Mouse (Mus musculus): Measurements from ENCODE around the gene 1810049J17Rik. TPM values are rescaled to one million over a fixed set of nuclear protein-coding genes. Genes with fewer than 3 reads are reported as not detected.
"Not testable (repeated sequence)": the region's sequence is repeated elsewhere in the genome, so short reads cannot be mapped to it uniquely, and the experiment has no call there.

1810049J17Rik gene
- 0.67 TPM in 1 of 2 replicates, not detected in the other for polyA plus RNA-seq (2015; fragmentation: Nextera tagmentation; extraction: Ambion mirVana)

GRCm38 (mm10) chr15:12321788-12322621, at the start of gene 1810049J17Rik:
1810049J17Rik (minus strand) TSS chr15:12321899.
- WGBS, result under 1% methylated on average over 63 of the region's 70 CpGs
- H3K27me3 ChIP-seq, result peaks cover 16% of the 10 kb centered on the region
- peak within 1 kb of the TSS; percentile 74 for H3K4me2 ChIP-seq (replicated peaks)
- H3K9ac ChIP-seq (replicated peaks), result peak within 1 kb of the TSS; percentile 95
- peak; percentile 53 for ATAC-seq
- H3K4me1 ChIP-seq (replicated peaks), result peaks cover 42% of the 10 kb centered on the region
- no peaks in the 10 kb centered on the region for H3K36me3 ChIP-seq
- H3K4me3 ChIP-seq (replicated peaks), result peak within 1 kb of the TSS; percentile 89
- peak within 1 kb of the TSS; percentile 89 for H3K27ac ChIP-seq
- H3K9me3 ChIP-seq, result no peaks in the 10 kb centered on the region

GRCm38 (mm10) chr15:12371183-12371582, 49.5 kb upstream of the 1810049J17Rik start:
- Histone ChIP-seq H3K4me2 (replicated peaks) (no peak overlapping the region), H3K27me3 (peaks cover 4% of the 10 kb centered on the region; the same call in 1 of the 2 replicates), H3K9ac (replicated peaks) (no peak overlapping the region), H3K36me3 (peaks cover 4% of the 10 kb centered on the region; the same call in 1 of the 2 replicates), H3K4me3 (replicated peaks) (no peak overlapping the region), H3K27ac (0 out of 2 replicates have a peak overlapping the region, but pooled peaks have one; percentile 48), H3K4me1 (replicated peaks) (peaks cover 40% of the 10 kb centered on the region), H3K9me3 (no peaks in the 10 kb centered on the region)
- ATAC-seq, result peak; percentile 64
- WGBS, result 7% methylated on average over 8 of the region's 8 CpGs

GRCm38 (mm10) chr15:12370096-12370495, 48.4 kb upstream of the 1810049J17Rik start:
- Histone ChIP-seq H3K4me1 (replicated peaks) (peaks cover 40% of the 10 kb centered on the region), H3K36me3 (peaks cover 4% of the 10 kb centered on the region; the same call in 1 of the 2 replicates), H3K27me3 (peaks cover 3% of the 10 kb centered on the region; the same call in 1 of the 2 replicates), H3K4me3 (replicated peaks) (no peak overlapping the region), H3K27ac (no peak overlapping the region), H3K9ac (replicated peaks) (no peak overlapping the region), H3K9me3 (no peaks in the 10 kb centered on the region), H3K4me2 (replicated peaks) (no peak overlapping the region)
- no peak for ATAC-seq
- 94% methylated on average over 3 of the region's 3 CpGs for whole genome bisulfite sequencing

GRCm38 (mm10) chr15:12368850-12369249, 47.2 kb upstream of the 1810049J17Rik start:
- H3K4me3 ChIP-seq (replicated peaks), result no peak overlapping the region
- H3K4me1 ChIP-seq (replicated peaks), result peaks cover 39% of the 10 kb centered on the region
- ATAC-seq, result no peak
- no peak overlapping the region for H3K9ac ChIP-seq (replicated peaks)
- no peaks in the 10 kb centered on the region for H3K36me3 ChIP-seq
- WGBS, result 89% methylated on average over 4 of the region's 4 CpGs
- no peaks in the 10 kb centered on the region for H3K9me3 ChIP-seq
- H3K27me3 ChIP-seq, result no peaks in the 10 kb centered on the region
- H3K27ac ChIP-seq, result no peak overlapping the region
- no peak overlapping the region for H3K4me2 ChIP-seq (replicated peaks)

GRCm38 (mm10) chr15:12368357-12368756, 46.7 kb upstream of the 1810049J17Rik start:
- Histone ChIP-seq H3K4me1 (replicated peaks) (peaks cover 37% of the 10 kb centered on the region), H3K4me2 (replicated peaks) (no peak overlapping the region), H3K27me3 (no peaks in the 10 kb centered on the region), H3K4me3 (replicated peaks) (no peak overlapping the region), H3K9me3 (no peaks in the 10 kb centered on the region), H3K36me3 (no peaks in the 10 kb centered on the region), H3K9ac (replicated peaks) (no peak overlapping the region), H3K27ac (no peak overlapping the region)
- WGBS, result 78% methylated on average over 11 of the region's 11 CpGs
- no peak for ATAC-seq

GRCm38 (mm10) chr15:12367306-12368080, 45.8 kb upstream of the 1810049J17Rik start:
- Histone ChIP-seq H3K27me3 (no peaks in the 10 kb centered on the region), H3K36me3 (no peaks in the 10 kb centered on the region), H3K4me1 (replicated peaks) (peaks cover 37% of the 10 kb centered on the region), H3K27ac (no peak overlapping the region), H3K4me3 (replicated peaks) (no peak overlapping the region), H3K9ac (replicated peaks) (no peak overlapping the region), H3K4me2 (replicated peaks) (no peak overlapping the region), H3K9me3 (no peaks in the 10 kb centered on the region)
- no peak for ATAC-seq
- WGBS, result 57% methylated on average over 13 of the region's 13 CpGs

GRCm38 (mm10) chr15:12366580-12367305, 45.0 kb upstream of the 1810049J17Rik start:
- H3K9ac ChIP-seq (replicated peaks); ATAC-seq; H3K9me3 ChIP-seq; H3K27me3 ChIP-seq; H3K36me3 ChIP-seq; H3K4me3 ChIP-seq (replicated peaks): not testable (repeated sequence)
- H3K27ac ChIP-seq, result peak overlapping the region; percentile 82
- WGBS, result 91% methylated on average over 11 of the region's 11 CpGs
- peaks cover 34% of the 10 kb centered on the region for H3K4me1 ChIP-seq (replicated peaks)
- 0 out of 2 replicates have a peak overlapping the region, but pooled peaks have one; percentile 14 for H3K4me2 ChIP-seq (replicated peaks)

GRCm38 (mm10) chr15:12366072-12366469, 44.4 kb upstream of the 1810049J17Rik start:
- WGBS, result 15% methylated on average over 3 of the region's 3 CpGs
- Histone ChIP-seq H3K36me3 (no peaks in the 10 kb centered on the region), H3K9ac (replicated peaks) (no peak overlapping the region), H3K4me1 (replicated peaks) (peaks cover 29% of the 10 kb centered on the region), H3K9me3 (no peaks in the 10 kb centered on the region), H3K4me3 (replicated peaks) (no peak overlapping the region), H3K27ac (peak overlapping the region; percentile 82), H3K27me3 (no peaks in the 10 kb centered on the region), H3K4me2 (replicated peaks) (peak overlapping the region; percentile 14)
- peak; percentile 93 for ATAC-seq

GRCm38 (mm10) chr15:12365416-12366071, 43.8 kb upstream of the 1810049J17Rik start:
- H3K27ac ChIP-seq, result peak overlapping the region; percentile 82
- no peaks in the 10 kb centered on the region; the same call in 1 of the 2 replicates for H3K36me3 ChIP-seq
- no peaks in the 10 kb centered on the region for H3K27me3 ChIP-seq
- H3K9me3 ChIP-seq, result no peaks in the 10 kb centered on the region
- H3K4me3 ChIP-seq (replicated peaks), result no peak overlapping the region
- H3K4me2 ChIP-seq (replicated peaks), result peak overlapping the region; percentile 14
- WGBS, result 78% methylated on average over 15 of the region's 15 CpGs
- H3K9ac ChIP-seq (replicated peaks), result no peak overlapping the region
- H3K4me1 ChIP-seq (replicated peaks), result peaks cover 29% of the 10 kb centered on the region
- ATAC-seq, result no peak

GRCm38 (mm10) chr15:12364096-12364495, 42.4 kb upstream of the 1810049J17Rik start:
- Histone ChIP-seq H3K27ac (no peak overlapping the region), H3K4me1 (replicated peaks) (peaks cover 29% of the 10 kb centered on the region), H3K9ac (replicated peaks) (no peak overlapping the region), H3K4me2 (replicated peaks) (no peak overlapping the region), H3K4me3 (replicated peaks) (no peak overlapping the region), H3K27me3 (no peaks in the 10 kb centered on the region), H3K9me3 (no peaks in the 10 kb centered on the region), H3K36me3 (no peaks in the 10 kb centered on the region; the same call in 1 of the 2 replicates)
- no peak for ATAC-seq
- 94% methylated on average over 4 of the region's 4 CpGs for WGBS

- Histone ChIP-seq H3K36me3 (no peaks in the 10 kb centered on the region; the same call in 1 of the 2 replicates), H3K27me3 (no peaks in the 10 kb centered on the region), H3K4me1 (replicated peaks) (peaks cover 20% of the 10 kb centered on the region), H3K9ac (replicated peaks) (no peak overlapping the region), H3K9me3 (no peaks in the 10 kb centered on the region), H3K4me2 (replicated peaks) (no peak overlapping the region), H3K4me3 (replicated peaks) (no peak overlapping the region), H3K27ac (no peak overlapping the region)
- no peak for ATAC-seq
- WGBS, result 91% methylated on average over 6 of the region's 6 CpGs
These were observed 41.0 kb upstream of the 1810049J17Rik start for GRCm38 (mm10) chr15:12362701-12363040.
